Mouse (Mus musculus): ENCODE results near the gene Adarb1. TPM values are rescaled to one million over a fixed set of nuclear protein-coding genes. Genes with fewer than 3 reads are reported as not detected.

Gene Adarb1
- total RNA-seq (2021) = 10 to 100 TPM; 14.4 to 23.5 TPM
- polyA plus RNA-seq (2012; rRNA removed) = 11.3 and 13.5 TPM in 2 replicates
- long read RNA-seq, full-length matches to known transcripts = 4 of 7 reads
- long read RNA-seq, partial matches to known transcripts = 3 of 7 reads
- long read RNA-seq, other reads (novel, unspliced or antisense) = 0 of 7 reads

GRCm38 (mm10) chr10:77418138-77418537 is at the start of gene Adarb1:
Gene Adarb1, minus strand, starts transcription at chr10:77418270.
- DNase-seq = peak; percentile 96

GRCm38 (mm10) chr10:77467407-77467806 is 49.3 kb upstream of the Adarb1 start:
- no peak for DNase-seq

DNA sequence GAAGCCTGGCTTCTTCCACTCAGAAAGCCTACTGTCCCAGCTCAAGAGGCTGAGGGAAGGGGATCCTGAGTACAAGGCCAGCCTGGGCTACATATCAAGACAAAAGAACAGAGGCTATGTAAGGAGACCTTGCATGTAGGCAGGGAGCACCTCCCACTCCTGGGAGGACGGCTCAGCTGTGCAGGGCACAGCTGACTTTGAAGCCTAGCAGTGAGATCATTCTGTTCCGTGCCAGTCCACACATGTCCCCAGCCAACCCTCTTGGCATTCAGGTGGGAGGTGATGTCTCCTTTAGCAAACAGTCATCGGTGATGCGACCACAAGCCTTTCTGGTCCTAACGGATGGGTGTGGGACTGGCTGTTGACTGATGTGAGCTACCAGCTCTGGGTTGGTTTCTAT is 47.8 kb upstream of the Adarb1 start:
- no peak for DNase-seq

DNA sequence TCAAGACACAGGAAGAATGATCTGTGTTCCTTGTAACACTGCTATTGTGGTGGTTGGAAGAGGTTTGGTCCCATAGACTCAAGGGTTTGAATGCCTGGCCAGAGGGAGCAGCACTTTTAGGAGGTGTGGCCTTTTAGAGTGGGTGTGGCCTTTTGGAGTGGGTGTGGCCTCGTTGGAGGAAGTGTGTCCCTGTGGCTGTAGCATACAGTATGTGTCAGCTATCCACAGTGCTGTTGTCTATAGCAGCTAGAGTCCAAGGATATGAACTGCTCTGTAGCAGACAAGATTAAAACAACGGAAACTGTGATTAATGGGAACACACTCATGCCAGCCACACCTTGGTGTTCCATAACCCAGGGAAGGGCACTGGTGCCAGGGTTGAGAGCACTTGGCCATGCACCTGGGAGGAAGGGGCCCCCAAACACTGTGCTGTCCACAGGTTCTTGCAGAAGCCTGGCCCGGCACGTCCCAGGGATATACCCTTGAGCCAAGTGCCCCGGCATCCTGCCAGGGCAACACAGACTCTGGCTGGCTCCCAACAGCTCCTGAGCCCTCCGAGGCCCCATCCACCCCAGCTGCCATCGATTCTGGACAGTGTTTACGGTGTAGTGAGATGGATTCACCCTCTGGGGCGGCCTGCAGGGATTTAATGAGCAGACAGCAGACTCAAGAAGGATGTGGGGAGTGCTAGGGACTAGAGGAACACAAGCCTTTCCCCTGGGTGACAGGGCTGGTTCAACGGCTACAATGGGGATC is 46.3 kb upstream of the Adarb1 start:
- DNase-seq = peak; percentile 86

DNA sequence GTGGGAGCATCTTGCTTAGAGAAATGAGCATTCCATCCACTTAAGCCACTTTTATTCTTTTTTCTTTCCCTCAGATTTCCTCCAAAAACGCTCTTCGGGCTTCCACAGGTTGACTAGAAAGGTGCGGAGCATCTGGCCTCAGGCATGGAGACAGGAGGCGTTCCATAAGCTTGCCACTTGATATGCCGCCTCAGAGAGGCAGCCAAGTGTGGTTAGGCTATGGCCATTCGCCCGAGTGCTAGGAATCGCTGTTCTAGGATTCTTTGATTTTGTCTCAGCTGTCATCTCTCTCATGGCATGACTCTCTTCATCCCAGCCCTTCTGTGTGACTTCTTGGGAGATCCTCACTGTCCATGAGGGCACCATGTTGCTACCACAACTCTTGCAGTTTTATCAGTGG is 43.1 kb upstream of the Adarb1 start:
- no peak for DNase-seq

DNA sequence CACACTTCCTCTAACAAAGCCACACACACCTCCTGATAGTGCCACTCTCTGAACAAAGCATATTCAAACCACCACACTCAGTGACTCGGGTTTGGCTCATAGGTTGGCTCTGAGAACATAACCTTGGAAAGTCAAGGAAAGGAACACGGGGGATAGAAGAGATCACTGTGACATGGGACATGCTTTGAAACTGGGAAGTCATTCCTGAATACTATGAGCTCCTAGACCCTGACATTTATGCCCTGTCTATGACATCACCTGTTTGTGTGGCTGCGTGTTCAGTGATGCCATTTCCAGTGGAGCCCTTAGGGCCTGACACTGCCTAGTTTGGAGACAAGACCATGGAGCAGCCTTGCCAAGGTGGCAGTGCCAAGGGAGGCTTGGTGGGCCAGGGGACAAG is 39.6 kb upstream of the Adarb1 start:
- DNase-seq = peak; percentile 58

GRCm38 (mm10) chr10:77456507-77456906 is 38.4 kb upstream of the Adarb1 start:
- DNase-seq = peak; percentile 88

DNA sequence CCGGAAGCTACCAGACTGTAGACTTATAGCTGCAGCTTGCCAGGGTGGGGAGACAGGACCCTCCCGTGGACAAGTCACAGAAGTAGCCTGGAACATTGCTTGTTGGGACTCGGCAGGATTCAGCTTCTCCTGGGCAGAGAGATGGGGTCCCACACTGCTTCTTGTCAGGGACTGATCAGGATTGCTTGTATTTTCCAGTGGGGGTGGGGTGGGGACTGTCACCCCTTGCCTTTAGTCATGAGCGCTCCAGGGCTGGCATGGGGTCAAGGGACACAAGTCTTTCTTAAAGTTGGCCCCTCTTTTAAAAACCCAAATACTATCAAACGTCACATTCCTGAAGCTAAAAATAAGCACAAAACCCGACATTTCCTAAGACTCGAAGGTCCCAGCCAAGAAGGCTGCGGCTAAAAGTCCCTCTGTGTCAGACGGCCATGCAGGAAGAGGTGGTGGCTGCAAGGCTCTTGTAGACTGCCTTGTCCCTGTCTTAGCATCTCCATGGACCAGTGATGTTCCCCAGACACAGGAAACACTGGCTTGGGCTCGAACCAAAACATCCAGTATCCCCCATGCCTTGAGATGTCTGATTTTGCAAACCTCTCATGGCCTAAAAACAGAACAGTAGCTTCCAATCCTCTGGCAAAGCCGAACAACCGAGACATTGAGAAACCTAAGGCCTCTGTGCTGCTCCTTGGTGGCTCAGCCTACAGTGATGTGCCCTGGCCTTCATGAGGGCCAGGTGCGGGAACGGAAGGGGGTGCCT is 37.4 kb upstream of the Adarb1 start:
- DNase-seq = peak; percentile 14

- DNase-seq = no peak
These were observed 36.7 kb upstream of the Adarb1 start for GRCm38 (mm10) chr10:77454795-77455194.

- DNase-seq = no peak
These were observed 33.8 kb upstream of the Adarb1 start for GRCm38 (mm10) chr10:77451822-77452221.

- DNase-seq = no peak
These were observed 32.0 kb upstream of the Adarb1 start for GRCm38 (mm10) chr10:77450159-77450464.

GRCm38 (mm10) chr10:77449315-77450158 is 31.5 kb upstream of the Adarb1 start:
- DNase-seq = no peak

DNA sequence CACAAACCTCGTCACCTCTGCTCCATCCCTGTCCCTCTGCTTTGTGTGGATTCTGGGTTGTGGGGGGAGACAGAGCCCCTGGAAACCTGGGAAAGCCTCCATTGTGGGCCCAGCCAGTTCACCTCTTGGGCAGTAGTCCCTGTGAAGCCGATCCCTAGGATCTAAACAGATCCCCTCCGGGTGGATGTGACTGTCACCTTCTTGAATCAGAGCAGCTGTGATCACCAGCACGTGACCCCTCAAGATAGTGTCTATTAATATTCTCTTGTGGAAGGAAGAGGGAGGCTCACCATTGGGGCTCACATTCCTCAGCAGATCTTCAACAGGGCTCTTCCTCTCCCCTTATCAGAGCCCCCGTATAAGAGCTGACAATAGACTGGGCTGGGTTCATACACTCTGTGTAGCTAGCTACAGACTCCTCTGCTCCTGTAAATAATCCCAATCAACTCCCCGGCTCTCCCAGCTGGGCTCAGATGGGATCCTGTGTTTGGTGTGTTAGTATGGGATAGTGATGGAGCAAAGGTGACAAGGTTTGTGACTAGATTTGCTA is 30.7 kb upstream of the Adarb1 start:
- DNase-seq = no peak

DNA sequence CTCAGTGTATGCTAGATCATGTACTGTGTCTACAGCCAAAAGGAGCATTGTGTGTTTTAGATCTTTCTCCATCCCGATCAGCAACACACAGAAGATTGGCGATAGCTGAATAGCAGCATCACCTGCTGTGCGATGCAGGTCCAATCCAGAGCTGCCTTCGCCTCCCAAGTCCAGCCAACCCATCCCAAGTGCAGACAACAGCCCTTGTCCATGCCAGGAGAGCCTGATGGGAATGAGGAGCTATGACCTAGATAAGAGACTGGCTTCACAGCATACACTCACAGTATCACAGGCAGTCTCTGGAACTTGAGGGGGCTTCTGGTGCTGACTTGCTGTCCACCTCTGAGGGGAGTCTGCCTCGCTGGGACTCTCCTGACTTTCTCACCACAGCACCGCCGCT is 30.1 kb upstream of the Adarb1 start:
- DNase-seq = no peak

GRCm38 (mm10) chr10:77447755-77448154 is 29.7 kb upstream of the Adarb1 start:
- no peak for DNase-seq

DNA sequence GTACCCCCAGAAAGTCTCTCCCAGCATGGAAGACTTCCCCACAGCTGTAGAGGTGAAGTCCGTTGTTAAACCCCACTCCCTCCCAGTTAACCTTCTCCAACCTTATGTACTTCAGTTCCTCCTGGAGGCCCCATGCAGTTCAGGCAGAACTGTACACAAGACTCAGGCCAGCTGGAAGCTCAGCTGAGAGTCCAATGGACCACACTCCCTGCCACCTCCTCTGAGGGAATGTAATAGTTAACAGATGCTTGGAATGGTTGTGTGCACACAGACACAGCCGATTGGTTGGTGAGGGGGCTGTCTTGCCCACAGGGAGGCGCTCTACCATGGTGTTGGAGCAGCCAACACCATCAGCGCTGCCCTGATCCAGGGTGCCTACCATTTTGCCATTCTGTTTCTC is 24.2 kb upstream of the Adarb1 start:
- DNase-seq = no peak

DNA sequence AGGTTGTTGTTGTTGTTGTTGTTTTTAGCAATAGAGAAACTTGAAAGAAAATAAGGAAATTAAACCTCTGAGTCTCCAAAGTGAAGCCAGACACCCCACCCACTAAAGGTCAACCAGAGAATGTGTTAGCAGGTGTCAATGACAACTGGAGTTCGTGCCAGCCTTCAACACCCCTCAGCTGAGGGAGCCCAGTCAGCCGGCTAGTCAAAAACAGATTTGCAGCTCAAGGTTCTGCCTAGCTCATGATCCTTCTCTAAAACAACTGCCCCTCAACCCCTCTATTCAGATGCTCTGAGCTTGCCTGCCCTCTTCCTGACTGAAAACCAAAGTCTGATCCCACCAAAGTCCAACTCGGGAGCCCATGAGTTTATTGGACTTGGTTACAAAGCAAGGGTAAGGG is 23.7 kb upstream of the Adarb1 start:
- DNase-seq = no peak

DNA sequence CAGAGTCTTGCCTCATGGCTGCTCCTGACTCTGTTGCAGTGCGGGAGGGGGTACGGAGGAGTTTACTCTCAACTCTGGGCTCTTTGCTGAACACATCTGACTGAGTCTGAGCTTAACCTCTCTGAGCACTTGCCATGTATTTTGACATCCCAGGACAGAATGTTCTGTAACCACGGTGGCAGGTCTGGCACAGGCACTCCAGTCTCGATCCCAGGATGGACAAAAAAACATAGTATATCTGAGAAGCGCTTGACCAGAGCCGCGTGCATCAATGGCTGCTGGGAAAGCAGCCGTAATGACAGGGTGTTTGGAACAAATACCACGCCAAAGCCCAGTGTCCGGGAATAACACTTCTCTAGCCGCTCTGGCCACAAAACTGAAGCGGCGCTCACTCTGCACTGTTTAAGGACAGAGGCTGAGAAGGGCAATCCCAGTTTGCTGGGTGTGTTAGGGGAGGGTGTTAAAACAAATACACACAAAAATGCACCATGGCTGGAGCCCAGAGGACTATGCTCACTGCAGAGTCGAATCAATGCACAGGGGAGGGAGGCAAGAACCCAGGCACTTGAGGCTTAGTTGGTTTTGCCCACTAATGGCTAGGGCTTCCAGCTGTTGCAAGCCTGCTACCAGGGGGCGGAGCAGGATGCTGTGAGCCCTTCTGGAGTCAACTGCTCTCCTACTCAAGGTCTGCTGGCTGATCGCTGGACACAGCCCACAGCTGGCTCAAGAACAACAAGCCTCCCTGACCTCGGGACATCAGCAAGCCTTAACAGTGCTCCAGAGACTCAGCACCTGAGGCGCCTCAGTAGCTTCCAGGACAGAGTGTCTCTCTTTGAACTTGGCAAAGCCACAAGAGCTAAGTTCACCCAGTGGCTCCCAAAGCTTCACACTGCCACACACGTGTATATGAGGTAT is 23.0 kb upstream of the Adarb1 start:
- DNase-seq = peak; percentile 71

GRCm38 (mm10) chr10:77440286-77440685 is 22.2 kb upstream of the Adarb1 start:
- peak; percentile 11 for DNase-seq

GRCm38 (mm10) chr10:77439026-77439425 is 21.0 kb upstream of the Adarb1 start:
- DNase-seq = no peak

- no peak for DNase-seq
These were observed 20.0 kb upstream of the Adarb1 start for GRCm38 (mm10) chr10:77438021-77438420.
